Mouse (Mus musculus) heart, embryonic 11.5 days (tissue): ENCODE measurements around the gene Bahcc1. TPM values are rescaled to one million over a fixed set of nuclear protein-coding genes. Genes with fewer than 3 reads are reported as not detected.

Experiments
- ATAC-seq: fragments of 200-750 bp; cut with Nextera tagmentation; replicated peaks from 2 replicates; pipeline ENCODE4 v1.8.0; 2017; ENCODE audit warnings: moderate library complexity; ENCODE audit not compliant: insufficient number of reproducible peaks, low FRiP score, low TSS enrichment
- H3K27ac ChIP-seq: fragments of 300-500 bp; sonication (generic); 2 replicates; pipeline ENCODE4 v1.5.1; 2014; ENCODE audit warnings: mild to moderate bottlenecking, low read depth, low read length
- H3K27me3 ChIP-seq: fragments of 300-500 bp; sonication (generic); 2 replicates; pipeline ENCODE4 v1.6.1; 2014; ENCODE audit warnings: mild to moderate bottlenecking, low read length, mixed read lengths; ENCODE audit not compliant: control insufficient read depth, insufficient read depth
- H3K36me3 ChIP-seq: fragments of 300-500 bp; sonication (generic); 2 replicates; pipeline ENCODE4 v1.6.1; 2014; ENCODE audit warnings: mild to moderate bottlenecking, low read length, moderate library complexity, mixed read lengths; ENCODE audit not compliant: control insufficient read depth, insufficient read depth
- H3K4me1 ChIP-seq: fragments of 300-500 bp; sonication (generic); 2 replicates; pipeline ENCODE4 v1.6.1; 2014; ENCODE audit warnings: low read length; ENCODE audit not compliant: control insufficient read depth, insufficient read depth
- H3K4me2 ChIP-seq: fragments of 300-500 bp; sonication (generic); 2 replicates; pipeline ENCODE4 v1.6.1; 2014; ENCODE audit warnings: mild to moderate bottlenecking, moderate library complexity
- H3K4me3 ChIP-seq: fragments of 300-500 bp; sonication (generic); 2 replicates; pipeline ENCODE4 v1.5.1; 2014; ENCODE audit warnings: low read depth, low read length
- H3K9ac ChIP-seq: fragments of 300-500 bp; sonication (generic); 2 replicates; pipeline ENCODE4 v1.6.1; 2014; ENCODE audit warnings: mild to moderate bottlenecking, low read depth, low read length, moderate library complexity
- H3K9me3 ChIP-seq: fragments of 300-500 bp; sonication (generic); replicated peaks from 2 replicates; pipeline ENCODE4 v1.6.1; 2016; ENCODE audit warnings: low read length; ENCODE audit not compliant: control insufficient read depth
- WGBS: fragments of 180-500 bp; shearing (Covaris S2); extraction: QIAGEN DNeasy Blood & Tissue Kit; methylation state at CpG from one replicate; pipeline ENCODE4 v1.1.7; 2014; ENCODE audit not compliant: insufficient replicate concordance; 5-methylcytosine and 5-hydroxymethylcytosine counted together
- polyA plus RNA-seq: library from polyadenylated mRNA; unstranded; fragments of >200 nt; fragmentation: Nextera tagmentation; extraction: Ambion mirVana; gene quantifications from 2 replicates; pipeline ENCODE4 v1.2.1, GENCODE M21; 2014

Gene Bahcc1
- polyA plus RNA-seq, 1 experiment from 2014 or later = 9.1 TPM

GRCm38 (mm10) chr11:120200621-120201020, 32.1 kb upstream of the Bahcc1 start:
- Histone ChIP-seq H3K27ac (no peak overlapping the region), H3K9ac (no peak overlapping the region), H3K27me3 (no peaks in the 10 kb centered on the region), H3K4me1 (peaks cover 9% of the 10 kb centered on the region), H3K9me3 (no peaks in the 10 kb centered on the region), H3K4me3 (no peak overlapping the region), H3K4me2 (no peak overlapping the region), H3K36me3 (no peaks in the 10 kb centered on the region)
- no peak for ATAC-seq
- WGBS = 70% methylated on average over 6 of the region's 6 CpGs

DNA sequence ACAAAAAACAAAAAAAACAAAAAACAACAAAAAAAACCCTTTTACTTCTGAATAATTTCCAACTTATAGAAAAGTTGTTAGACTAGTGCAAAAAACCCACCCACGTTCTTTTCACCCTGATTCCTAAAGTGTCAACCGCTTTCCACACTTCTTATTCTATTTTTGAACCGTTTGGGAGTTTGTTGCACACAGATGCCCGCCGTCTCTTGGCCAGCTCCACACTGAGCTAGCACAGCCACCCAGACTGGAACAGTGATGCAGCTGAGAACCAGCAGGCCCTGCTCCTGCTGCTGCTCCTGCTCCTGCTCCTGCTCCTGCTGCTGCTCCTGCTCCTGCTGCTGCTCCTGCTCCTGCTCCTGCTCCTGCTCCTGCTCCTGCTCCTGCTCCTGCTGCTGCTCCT, 28.5 kb upstream of the Bahcc1 start:
- ATAC-seq = no peak
- 85% methylated on average over 5 of the region's 5 CpGs for WGBS
- Histone ChIP-seq H3K4me3 (no peak overlapping the region), H3K27ac (no peak overlapping the region), H3K9me3 (no peaks in the 10 kb centered on the region), H3K36me3 (no peaks in the 10 kb centered on the region), H3K27me3 (no peaks in the 10 kb centered on the region), H3K4me2 (no peak overlapping the region), H3K9ac (no peak overlapping the region), H3K4me1 (peaks cover 13% of the 10 kb centered on the region)

DNA sequence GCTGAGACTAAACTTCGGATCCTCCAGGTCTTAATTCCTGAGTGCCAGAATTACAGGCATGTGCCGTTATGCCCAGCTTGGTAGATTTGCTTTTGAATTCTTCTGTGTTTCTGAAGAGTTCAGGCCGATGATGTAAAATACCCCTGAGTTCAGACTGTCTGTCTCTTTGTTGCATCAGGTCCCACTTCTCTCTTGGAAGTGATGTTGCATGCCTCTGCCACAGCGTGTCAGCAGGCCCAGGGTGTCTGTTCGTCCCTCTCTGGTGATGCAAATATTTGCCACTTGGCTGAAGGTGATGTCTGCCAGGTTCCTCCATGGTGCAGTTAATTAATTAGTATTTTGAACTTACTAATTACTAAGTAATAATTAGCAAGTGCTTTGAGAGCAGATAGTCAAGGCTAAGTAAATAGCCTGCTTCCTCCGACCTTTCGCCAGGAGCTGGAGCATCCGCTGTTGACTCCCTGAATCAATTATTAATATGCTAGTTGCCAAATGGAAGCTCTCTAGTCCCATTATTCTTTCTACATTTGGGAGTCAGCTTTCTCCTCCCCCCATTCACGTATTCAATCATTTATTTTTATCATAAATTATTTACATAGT, 26.6 kb upstream of the Bahcc1 start:
- H3K27ac ChIP-seq = peak overlapping the region; percentile 66
- H3K9ac ChIP-seq = no peak overlapping the region
- WGBS = 62% methylated on average over 9 of the region's 9 CpGs
- no peak for ATAC-seq
- H3K4me2 ChIP-seq = no peak overlapping the region; the same call in 1 of the 2 replicates
- H3K9me3 ChIP-seq = no peaks in the 10 kb centered on the region
- no peaks in the 10 kb centered on the region for H3K27me3 ChIP-seq
- no peak overlapping the region for H3K4me3 ChIP-seq
- peaks cover 10% of the 10 kb centered on the region for H3K4me1 ChIP-seq
- no peaks in the 10 kb centered on the region for H3K36me3 ChIP-seq

DNA sequence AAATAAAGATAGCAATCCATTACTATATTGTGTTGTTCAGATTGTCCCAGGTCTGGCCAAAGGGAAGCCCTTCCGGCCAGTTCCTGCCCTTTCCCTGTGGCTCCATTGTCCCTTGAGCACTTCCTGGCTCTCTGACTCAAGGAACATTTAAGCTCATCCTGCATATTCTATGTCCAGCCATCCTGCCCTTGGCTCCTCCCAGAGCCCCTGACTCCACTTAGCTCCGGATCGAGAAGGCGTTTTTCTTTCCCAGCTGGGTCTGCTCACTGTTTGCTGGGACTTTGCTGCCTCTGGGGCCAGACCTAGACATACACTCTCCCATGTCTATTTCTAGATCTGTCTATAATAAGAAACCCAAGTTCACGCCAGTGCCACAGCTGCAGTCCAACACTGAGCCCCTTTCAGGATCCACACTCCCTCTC, 26.1 kb upstream of the Bahcc1 start:
- no peaks in the 10 kb centered on the region for H3K9me3 ChIP-seq
- WGBS = 17% methylated on average over 5 of the region's 5 CpGs
- H3K4me3 ChIP-seq = no peak overlapping the region
- no peaks in the 10 kb centered on the region for H3K36me3 ChIP-seq
- H3K4me2 ChIP-seq = peak overlapping the region; percentile 1; the same call in 1 of the 2 replicates
- peak; percentile 49; the same call in 1 of the 2 replicates for ATAC-seq
- H3K27ac ChIP-seq = peak overlapping the region; percentile 66
- H3K9ac ChIP-seq = no peak overlapping the region
- peaks cover 10% of the 10 kb centered on the region for H3K4me1 ChIP-seq
- H3K27me3 ChIP-seq = no peaks in the 10 kb centered on the region

GRCm38 (mm10) chr11:120208848-120209247, 23.9 kb upstream of the Bahcc1 start:
- ATAC-seq = no peak
- H3K4me1 ChIP-seq = peaks cover 10% of the 10 kb centered on the region
- 54% methylated on average over 2 of the region's 2 CpGs for WGBS
- H3K9me3 ChIP-seq = peaks cover 2% of the 10 kb centered on the region; the same call in 1 of the 2 replicates
- no peak overlapping the region for H3K9ac ChIP-seq
- H3K4me2 ChIP-seq = no peak overlapping the region
- no peak overlapping the region for H3K27ac ChIP-seq
- H3K4me3 ChIP-seq = no peak overlapping the region
- no peaks in the 10 kb centered on the region for H3K27me3 ChIP-seq
- no peaks in the 10 kb centered on the region for H3K36me3 ChIP-seq

GRCm38 (mm10) chr11:120209462-120209861, 23.3 kb upstream of the Bahcc1 start:
- no peak for ATAC-seq
- 72% methylated on average over 8 of the region's 8 CpGs for WGBS
- H3K4me3 ChIP-seq = no peak overlapping the region

GRCm38 (mm10) chr11:120215726-120216241, 17.0 kb upstream of the Bahcc1 start:
- no peaks in the 10 kb centered on the region for H3K27me3 ChIP-seq
- H3K9me3 ChIP-seq = peaks cover 4% of the 10 kb centered on the region; the same call in 1 of the 2 replicates
- 28% methylated on average over 10 of the region's 10 CpGs for WGBS
- H3K9ac ChIP-seq = peak overlapping the region; percentile 22; the same call in 1 of the 2 replicates
- ATAC-seq = peak; percentile 49; the same call in 1 of the 2 replicates
- H3K4me2 ChIP-seq = no peak overlapping the region
- H3K4me1 ChIP-seq = peaks cover 54% of the 10 kb centered on the region
- peak overlapping the region; percentile 92 for H3K27ac ChIP-seq
- no peaks in the 10 kb centered on the region for H3K36me3 ChIP-seq
- H3K4me3 ChIP-seq = no peak overlapping the region

More at GRCm38 (mm10) chr11:120209462-120209861, 23.3 kb upstream of the Bahcc1 start:
- H3K9ac ChIP-seq = no peak overlapping the region
- no peaks in the 10 kb centered on the region for H3K27me3 ChIP-seq
- H3K4me2 ChIP-seq = no peak overlapping the region
- H3K27ac ChIP-seq = no peak overlapping the region
- H3K36me3 ChIP-seq = no peaks in the 10 kb centered on the region
- H3K9me3 ChIP-seq = peaks cover 4% of the 10 kb centered on the region; the same call in 1 of the 2 replicates
- peaks cover 10% of the 10 kb centered on the region for H3K4me1 ChIP-seq

- WGBS = 11% methylated on average over 11 of the region's 11 CpGs
- Histone ChIP-seq H3K36me3 (no peaks in the 10 kb centered on the region), H3K4me1 (peaks cover 60% of the 10 kb centered on the region), H3K4me2 (peak overlapping the region; percentile 25), H3K27me3 (no peaks in the 10 kb centered on the region), H3K9ac (peak overlapping the region; percentile 52; the same call in 1 of the 2 replicates), H3K27ac (peak overlapping the region; percentile 92), H3K4me3 (no peak overlapping the region), H3K9me3 (peaks cover 4% of the 10 kb centered on the region; the same call in 1 of the 2 replicates)
- ATAC-seq = peak; percentile 65
These were observed 16.0 kb upstream of the Bahcc1 start for GRCm38 (mm10) chr11:120216540-120217324.
